Mouse (Mus musculus) right cerebral cortex, adult 18-20 months (tissue): ENCODE data around the gene Isyna1.
A peak's percentile ranks its signal among the peaks of the same experiment; 100 is the strongest.

Experiments
- DNase-seq: peaks from one replicate; pipeline ENCODE4 v3.0.0; 2022; ENCODE audit warnings: mixed read lengths

Isyna1 gene

GRCm38 (mm10) chr8:70629574-70630531 is 35.7 kb downstream of the Isyna1 start:
- DNase-seq = peak; percentile 90

- DNase-seq = no peak
Observed at GRCm38 (mm10) chr8:70630532-70631381, 36.6 kb downstream of the Isyna1 start.

- DNase-seq = no peak
Observed at GRCm38 (mm10) chr8:70631436-70631835, 37.3 kb downstream of the Isyna1 start.

- DNase-seq = no peak
Observed at GRCm38 (mm10) chr8:70632346-70632892, 38.2 kb downstream of the Isyna1 start, which contains the start of gene Gdf15. Gene Gdf15 (minus strand): TSS chr8:70632456.

GRCm38 (mm10) chr8:70634066-70634465 is 39.9 kb downstream of the Isyna1 start:
- no peak for DNase-seq

- no peak for DNase-seq
Observed at GRCm38 (mm10) chr8:70635527-70635926, 41.4 kb downstream of the Isyna1 start.

GRCm38 (mm10) chr8:70636838-70637237 is 42.7 kb downstream of the Isyna1 start:
- no peak for DNase-seq

GRCm38 (mm10) chr8:70638752-70639151 is 44.6 kb downstream of the Isyna1 start:
- DNase-seq = no peak

- DNase-seq = no peak
Observed at GRCm38 (mm10) chr8:70643019-70643418, 48.8 kb downstream of the Isyna1 start.

GRCm38 (mm10) chr8:70644065-70644464 is 49.9 kb downstream of the Isyna1 start:
- DNase-seq = no peak

- DNase-seq = no peak
Observed at GRCm38 (mm10) chr8:70645501-70646224, 51.5 kb downstream of the Isyna1 start.

GRCm38 (mm10) chr8:70646369-70646768 is 52.2 kb downstream of the Isyna1 start:
- no peak for DNase-seq

- no peak for DNase-seq
Observed at GRCm38 (mm10) chr8:70646775-70647174, 52.6 kb downstream of the Isyna1 start.
